Mouse (Mus musculus): Measurements from ENCODE around the gene Fbp2.

- TF ChIP-seq CTCF (IDR thresholded peaks at IDR 0.05) (no peak), EP300 (IDR thresholded peaks at IDR 0.05; ENCODE audit: insufficient read depth, low read depth, low read length) (no peak)
These were observed 42.9 kb upstream of the Fbp2 start for GRCm38 (mm10) chr13:62901139-62901538.
